Mouse (Mus musculus) CH12F3 (cell line): ENCODE data around the gene 2210017I01Rik.

Source experiments
- in situ Hi-C: fragments of 300-500 bp; cut with MboI; formaldehyde crosslinking; loops from 2 replicates; pipeline ENCODE4 v1.14.3; 2020; ENCODE audit warnings: low sequenced_read_pairs

Gene 2210017I01Rik

DNA sequence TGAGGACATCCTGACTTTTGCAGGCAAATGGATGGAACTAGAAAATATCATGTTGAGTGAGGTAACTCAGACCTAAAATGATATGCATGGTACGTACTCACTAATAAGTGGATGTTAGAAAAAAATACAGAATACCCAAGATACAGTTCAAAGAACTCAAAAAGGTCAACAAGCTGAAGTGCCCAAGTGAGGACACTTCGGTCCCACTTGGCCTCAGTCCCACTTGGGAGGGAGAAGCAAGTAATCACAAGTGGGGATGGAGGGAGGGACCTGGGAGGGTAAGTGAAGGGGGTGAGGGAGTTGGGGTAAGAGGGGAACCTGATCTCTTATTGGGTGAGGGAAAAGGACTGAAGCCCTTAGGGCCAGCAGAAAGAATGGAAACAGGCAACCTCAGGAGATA is 38.5 kb downstream of the 2210017I01Rik start:
- in situ Hi-C loops, result no loop called here

DNA sequence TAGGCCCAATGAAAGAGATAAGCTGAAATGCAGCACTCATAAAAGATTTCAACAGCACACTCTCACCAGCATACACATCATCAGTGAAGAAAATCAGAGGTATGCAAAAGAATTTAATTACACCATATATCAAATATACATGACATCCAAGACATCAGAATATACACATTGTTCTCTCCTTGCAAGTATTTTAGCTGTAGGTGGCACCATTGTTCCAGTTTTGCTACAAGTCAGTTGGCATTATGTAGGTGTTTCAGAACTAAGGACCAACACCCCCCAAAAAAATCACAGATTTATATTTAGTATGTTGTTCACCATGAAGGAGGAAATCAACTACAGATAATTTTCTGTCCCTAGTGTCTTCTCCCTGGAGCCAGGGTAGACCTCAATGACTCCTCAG is 41.9 kb downstream of the 2210017I01Rik start:
- in situ Hi-C loops, result no loop called here
